Mouse (Mus musculus) stomach, postnatal 0 days (tissue): ENCODE results near the gene St6galnac5.

Source experiments
- CTCF ChIP-seq: IDR thresholded peaks from 2 replicates; pipeline ENCODE4 v1.5.1; 2016; ENCODE audit warnings: antibody characterized with exemption, low read depth, mild to moderate bottlenecking, moderate library complexity
- EP300 ChIP-seq: optimal IDR thresholded peaks from 2 replicates; pipeline ENCODE3; 2016; ENCODE audit warnings: antibody characterized with exemption

DNA sequence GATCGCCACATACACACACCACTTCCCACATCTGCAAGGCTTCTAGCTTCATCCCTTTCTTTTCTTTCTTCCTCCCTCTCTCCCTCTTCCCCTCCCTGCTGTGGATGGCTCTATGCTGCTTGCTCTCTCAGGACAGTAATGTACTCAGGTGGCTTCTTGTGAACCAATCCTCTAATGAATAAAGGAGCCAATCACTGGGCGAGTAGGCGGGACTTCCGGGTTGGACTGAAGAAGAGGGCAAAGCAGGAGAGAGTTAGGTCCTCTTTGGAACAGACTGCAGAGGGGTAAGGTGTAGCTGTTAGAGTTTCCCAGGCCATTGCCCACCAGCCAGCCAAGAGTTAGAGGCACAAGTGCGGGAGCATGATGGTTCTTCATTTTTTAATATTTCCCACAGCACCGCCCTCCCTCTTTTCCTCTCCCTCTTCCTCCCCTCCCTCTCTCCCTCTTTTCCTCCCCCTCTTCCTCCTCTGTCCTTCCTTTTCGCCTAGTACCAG is 52.2 kb downstream of the St6galnac5 start:
- TF ChIP-seq EP300, result no peak
- no peak for TF ChIP-seq CTCF
